Mouse (Mus musculus): Measurements from ENCODE around the gene Nfix. TPM values are rescaled to one million over a fixed set of nuclear protein-coding genes. Genes with fewer than 3 reads are reported as not detected.
A peak's percentile ranks its signal among the peaks of the same experiment; 100 is the strongest.

The Nfix gene
- polyA plus RNA-seq, 1 experiment = 65.7 TPM

GRCm38 (mm10) chr8:84798446-84799135 lies 1.6 kb downstream of the Nfix start:
- Histone ChIP-seq H3K79me2 (ENCODE audit: control insufficient read depth, insufficient read depth) (peaks cover 55% of the 10 kb centered on the region), H3ac (ENCODE audit: control insufficient read depth, insufficient read length) (peak overlapping the region; percentile 98), H3K36me3 (ENCODE audit: control insufficient read depth, insufficient read depth) (peaks cover 6% of the 10 kb centered on the region), H3K4me3 (peak overlapping the region; percentile 51), H3K27me3 (ENCODE audit: control insufficient read depth, insufficient read depth, insufficient read length) (no peaks in the 10 kb centered on the region), H3K4me2 (ENCODE audit: low read depth) (peak overlapping the region; percentile 95)
- no peak for TF ChIP-seq CEBPB (IDR thresholded peaks at IDR 0.05; ENCODE audit: insufficient read depth, poor library complexity, severe bottlenecking)
- no peak for TF ChIP-seq MAX (IDR thresholded peaks at IDR 0.05; ENCODE audit: low read depth)
- no peak for TF ChIP-seq USF1 (IDR thresholded peaks at IDR 0.05; ENCODE audit: low read depth)
- TF ChIP-seq E2F4 (IDR thresholded peaks at IDR 0.05; ENCODE audit: insufficient read depth) = no peak
- TF ChIP-seq SRF (IDR thresholded peaks at IDR 0.05; ENCODE audit: control insufficient read depth, insufficient read length, low read depth) = no peak
- no peak for TF ChIP-seq MYOD1 (IDR thresholded peaks at IDR 0.05; ENCODE audit: control insufficient read depth in 1 of 3, insufficient read length in 2 of 3, low read depth in 2 of 3)

DNA sequence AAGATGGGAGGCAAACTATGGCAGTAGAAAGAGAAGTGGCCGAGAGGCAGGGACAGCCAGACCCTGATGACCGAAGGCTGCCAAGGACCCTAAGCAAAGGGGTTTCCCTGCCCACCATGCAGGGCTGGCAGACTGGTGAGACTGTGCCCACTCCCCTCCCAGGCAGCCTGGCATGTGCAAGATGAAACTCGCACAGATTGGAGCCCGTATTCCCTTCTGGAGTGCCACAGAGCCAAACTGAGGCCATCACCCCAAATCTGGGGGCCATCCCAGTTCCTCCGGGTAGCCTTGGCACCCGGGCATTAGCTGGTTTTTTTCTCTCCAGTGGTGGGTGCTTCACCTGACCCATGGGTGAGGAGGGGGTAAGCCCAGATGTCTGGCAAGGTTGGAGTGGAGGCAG lies 2.2 kb downstream of the Nfix start:
- TF ChIP-seq CEBPB (IDR thresholded peaks at IDR 0.05; ENCODE audit: insufficient read depth, poor library complexity, severe bottlenecking) = no peak
- no peak for TF ChIP-seq MYOG (IDR thresholded peaks at IDR 0.05; ENCODE audit: control insufficient read depth in 1 of 3, insufficient read depth in 1 of 3, insufficient read length in 2 of 3, low read depth in 2 of 3)
- TF ChIP-seq MAX (IDR thresholded peaks at IDR 0.05; ENCODE audit: low read depth) = no peak
- no peak for TF ChIP-seq TCF12 (IDR thresholded peaks at IDR 0.05; ENCODE audit: insufficient read depth, poor library complexity, severe bottlenecking)
- no peak for TF ChIP-seq POLR2A (IDR thresholded peaks at IDR 0.05; ENCODE audit: insufficient read length, low read depth)
- no peak for TF ChIP-seq SRF (IDR thresholded peaks at IDR 0.05; ENCODE audit: control insufficient read depth, insufficient read length, low read depth)
- TF ChIP-seq POLR2AphosphoS2 (IDR thresholded peaks at IDR 0.05; ENCODE audit: insufficient read length, low read depth) = peak; percentile 26
- Histone ChIP-seq H3K4me2 (ENCODE audit: low read depth) (peak overlapping the region; percentile 95), H3ac (ENCODE audit: control insufficient read depth, insufficient read length) (no peak overlapping the region), H3K27me3 (ENCODE audit: control insufficient read depth, insufficient read depth, insufficient read length) (no peaks in the 10 kb centered on the region), H3K79me2 (ENCODE audit: control insufficient read depth, insufficient read depth) (peaks cover 62% of the 10 kb centered on the region), H3K4me3 (peak overlapping the region; percentile 51), H3K36me3 (ENCODE audit: control insufficient read depth, insufficient read depth) (peaks cover 6% of the 10 kb centered on the region)

- TF ChIP-seq MYOD1 (IDR thresholded peaks at IDR 0.05; ENCODE audit: control insufficient read depth in 1 of 3, insufficient read length in 2 of 3, low read depth in 2 of 3) (no peak), POLR2AphosphoS2 (IDR thresholded peaks at IDR 0.05; ENCODE audit: insufficient read length, low read depth) (no peak), MYOG (IDR thresholded peaks at IDR 0.05; ENCODE audit: control insufficient read depth in 1 of 3, insufficient read depth in 1 of 3, insufficient read length in 2 of 3, low read depth in 2 of 3) (no peak), MAX (IDR thresholded peaks at IDR 0.05; ENCODE audit: low read depth) (no peak), TCF12 (IDR thresholded peaks at IDR 0.05; ENCODE audit: insufficient read depth, poor library complexity, severe bottlenecking) (no peak), POLR2A (IDR thresholded peaks at IDR 0.05; ENCODE audit: insufficient read length, low read depth) (no peak), E2F4 (IDR thresholded peaks at IDR 0.05; ENCODE audit: insufficient read depth) (no peak), SRF (IDR thresholded peaks at IDR 0.05; ENCODE audit: control insufficient read depth, insufficient read length, low read depth) (no peak), USF1 (IDR thresholded peaks at IDR 0.05; ENCODE audit: low read depth) (no peak), REST (IDR thresholded peaks at IDR 0.05; ENCODE audit: insufficient read depth, insufficient read length) (no peak), CEBPB (IDR thresholded peaks at IDR 0.05; ENCODE audit: insufficient read depth, poor library complexity, severe bottlenecking) (no peak), TCF3 (IDR thresholded peaks at IDR 0.05; ENCODE audit: insufficient read length, low read depth) (no peak)
- Histone ChIP-seq H3K79me2 (ENCODE audit: control insufficient read depth, insufficient read depth) (peaks cover 68% of the 10 kb centered on the region), H3K4me3 (no peak overlapping the region), H3ac (ENCODE audit: control insufficient read depth, insufficient read length) (no peak overlapping the region), H3K4me2 (ENCODE audit: low read depth) (no peak overlapping the region), H3K27me3 (ENCODE audit: control insufficient read depth, insufficient read depth, insufficient read length) (no peaks in the 10 kb centered on the region), H3K36me3 (ENCODE audit: control insufficient read depth, insufficient read depth) (peaks cover 6% of the 10 kb centered on the region)
Observed at GRCm38 (mm10) chr8:84797256-84797797, 2.8 kb downstream of the Nfix start.

GRCm38 (mm10) chr8:84794486-84794885 lies 5.7 kb downstream of the Nfix start:
- TF ChIP-seq E2F4 (IDR thresholded peaks at IDR 0.05; ENCODE audit: insufficient read depth) (no peak), MYOG (IDR thresholded peaks at IDR 0.05; ENCODE audit: control insufficient read depth in 1 of 3, insufficient read depth in 1 of 3, insufficient read length in 2 of 3, low read depth in 2 of 3) (no peak), MAX (IDR thresholded peaks at IDR 0.05; ENCODE audit: low read depth) (no peak), POLR2A (IDR thresholded peaks at IDR 0.05; ENCODE audit: insufficient read length, low read depth) (no peak), CEBPB (IDR thresholded peaks at IDR 0.05; ENCODE audit: insufficient read depth, poor library complexity, severe bottlenecking) (no peak), MYOD1 (IDR thresholded peaks at IDR 0.05; ENCODE audit: control insufficient read depth in 1 of 3, insufficient read length in 2 of 3, low read depth in 2 of 3) (no peak), POLR2AphosphoS2 (IDR thresholded peaks at IDR 0.05; ENCODE audit: insufficient read length, low read depth) (no peak), TCF12 (IDR thresholded peaks at IDR 0.05; ENCODE audit: insufficient read depth, poor library complexity, severe bottlenecking) (no peak), SRF (IDR thresholded peaks at IDR 0.05; ENCODE audit: control insufficient read depth, insufficient read length, low read depth) (no peak), REST (IDR thresholded peaks at IDR 0.05; ENCODE audit: insufficient read depth, insufficient read length) (no peak)
- H3K4me3 ChIP-seq = no peak overlapping the region
- H3K79me2 ChIP-seq (ENCODE audit: control insufficient read depth, insufficient read depth) = peaks cover 96% of the 10 kb centered on the region
- peaks cover 6% of the 10 kb centered on the region for H3K36me3 ChIP-seq (ENCODE audit: control insufficient read depth, insufficient read depth)
- no peak overlapping the region for H3ac ChIP-seq (ENCODE audit: control insufficient read depth, insufficient read length)
- H3K27me3 ChIP-seq (ENCODE audit: control insufficient read depth, insufficient read depth, insufficient read length) = no peaks in the 10 kb centered on the region
- no peak overlapping the region for H3K4me2 ChIP-seq (ENCODE audit: low read depth)

Data from myocyte (in vitro differentiated cells).